Mouse (Mus musculus) stomach, embryonic 14.5 days (tissue): ENCODE data around the gene Draxin. TPM values are rescaled to one million over a fixed set of nuclear protein-coding genes. Genes with fewer than 3 reads are reported as not detected.
"Not testable (repeated sequence)": the region's sequence is repeated elsewhere in the genome, so short reads cannot be mapped to it uniquely, and the experiment has no call there.

Source experiments
- ATAC-seq: fragments of 200-750 bp; cut with Nextera tagmentation; 2 replicates; pipeline ENCODE4 v1.8.0; 2017; ENCODE audit warnings: low read depth, moderate TSS enrichment; ENCODE audit not compliant: insufficient number of reproducible peaks, insufficient read depth, low FRiP score
- H3K27ac ChIP-seq: fragments of 300-500 bp; sonication (generic); 2 replicates; pipeline ENCODE4 v1.5.1; 2014; ENCODE audit warnings: mild to moderate bottlenecking, low read length, moderate library complexity, mixed read lengths
- H3K27me3 ChIP-seq: fragments of 300-500 bp; sonication (generic); 2 replicates; pipeline ENCODE4 v1.6.1; 2014; ENCODE audit warnings: low read length, control low read depth, mixed read lengths; ENCODE audit not compliant: control insufficient read depth, insufficient read depth
- H3K36me3 ChIP-seq: fragments of 300-500 bp; sonication (generic); 2 replicates; pipeline ENCODE4 v1.6.1; 2014; ENCODE audit warnings: mild to moderate bottlenecking, control low read depth, low read length, moderate library complexity, mixed read lengths; ENCODE audit not compliant: control insufficient read depth, insufficient read depth
- H3K4me1 ChIP-seq: fragments of 300-500 bp; sonication (generic); 2 replicates; pipeline ENCODE4 v1.6.1; 2014; ENCODE audit warnings: low read length, control low read depth, mixed read lengths; ENCODE audit not compliant: control insufficient read depth, insufficient read depth
- H3K4me2 ChIP-seq: fragments of 300-500 bp; sonication (generic); replicated peaks from 2 replicates; pipeline ENCODE4 v1.6.1; 2014; ENCODE audit warnings: low read depth, low read length, control low read depth
- H3K4me3 ChIP-seq: fragments of 300-500 bp; sonication (generic); 2 replicates; pipeline ENCODE4 v1.5.1; 2014; ENCODE audit warnings: low read depth, low read length, control low read depth
- H3K9ac ChIP-seq: fragments of 300-500 bp; sonication (generic); replicated peaks from 2 replicates; pipeline ENCODE4 v1.6.1; 2014; ENCODE audit warnings: low read depth, mild to moderate bottlenecking, control low read depth, low read length, moderate library complexity, mixed read lengths
- H3K9me3 ChIP-seq: fragments of 300-500 bp; sonication (generic); 2 replicates; pipeline ENCODE4 v1.6.1; 2016; ENCODE audit warnings: low read depth, low read length, control low read depth; ENCODE audit not compliant: control insufficient read depth
- WGBS: fragments of 180-500 bp; shearing (Covaris S2); extraction: QIAGEN DNeasy Blood & Tissue Kit; methylation state at CpG from one replicate; pipeline ENCODE4 v1.1.7; 2014; 5-methylcytosine and 5-hydroxymethylcytosine counted together
- polyA plus RNA-seq: library from polyadenylated mRNA; unstranded; fragments of >200 nt; fragmentation: Nextera tagmentation; extraction: Ambion mirVana; gene quantifications from 2 replicates; pipeline ENCODE4 v1.2.1, GENCODE M21; 2014

The Draxin gene
- polyA plus RNA-seq = 0.07 and 0.20 TPM in 2 replicates

- peaks cover 5% of the 10 kb centered on the region; the same call in 1 of the 2 replicates for H3K4me1 ChIP-seq
- peak within 1 kb of the TSS; percentile 99 for H3K4me2 ChIP-seq
- peak within 1 kb of the TSS; percentile 61; the same call in 1 of the 2 replicates for H3K9ac ChIP-seq
- peaks cover 20% of the 10 kb centered on the region for H3K27me3 ChIP-seq
- under 1% methylated on average over 81 of the region's 87 CpGs for WGBS
- no peaks in the 10 kb centered on the region for H3K9me3 ChIP-seq
- peak within 1 kb of the TSS; percentile 67 for H3K4me3 ChIP-seq
- ATAC-seq = peak; percentile 94
- no peaks in the 10 kb centered on the region for H3K36me3 ChIP-seq
- H3K27ac ChIP-seq = peak within 1 kb of the TSS; percentile 11; the same call in 1 of the 2 replicates
Observed at GRCm38 (mm10) chr4:148130561-148131413, at the start of gene Draxin. Gene Draxin (minus strand): TSS chr4:148130698.

- no peak for ATAC-seq
- Histone ChIP-seq H3K4me3 (no peak overlapping the region), H3K9ac (no peak overlapping the region), H3K9me3 (no peaks in the 10 kb centered on the region), H3K27me3 (peaks cover 28% of the 10 kb centered on the region), H3K36me3 (no peaks in the 10 kb centered on the region), H3K4me1 (no peaks in the 10 kb centered on the region; the same call in 1 of the 2 replicates), H3K27ac (no peak overlapping the region), H3K4me2 (no peak overlapping the region)
Observed at GRCm38 (mm10) chr4:148177716-148178115, 47.2 kb upstream of the Draxin start.

GRCm38 (mm10) chr4:148176603-148177002, 46.1 kb upstream of the Draxin start:
- H3K27ac ChIP-seq, H3K36me3 ChIP-seq, H3K9ac ChIP-seq, H3K4me1 ChIP-seq, H3K4me2 ChIP-seq, H3K4me3 ChIP-seq, ATAC-seq, H3K9me3 ChIP-seq: not testable (repeated sequence)
- H3K27me3 ChIP-seq = peaks cover 37% of the 10 kb centered on the region
- 72% methylated on average over 5 of the region's 6 CpGs for WGBS

GRCm38 (mm10) chr4:148174495-148174862, 44.0 kb upstream of the Draxin start:
- Histone ChIP-seq H3K36me3 (no peaks in the 10 kb centered on the region), H3K9ac (no peak overlapping the region), H3K9me3 (no peaks in the 10 kb centered on the region), H3K27ac (no peak overlapping the region), H3K4me2 (no peak overlapping the region), H3K27me3 (peaks cover 42% of the 10 kb centered on the region), H3K4me1 (no peaks in the 10 kb centered on the region; the same call in 1 of the 2 replicates), H3K4me3 (no peak overlapping the region)
- WGBS = 19% methylated on average over 12 of the region's 12 CpGs
- ATAC-seq = no peak

- H3K36me3 ChIP-seq = no peaks in the 10 kb centered on the region
- WGBS = 2% methylated on average over 30 of the region's 30 CpGs
- ATAC-seq = no peak
- no peaks in the 10 kb centered on the region; the same call in 1 of the 2 replicates for H3K4me1 ChIP-seq
- no peak overlapping the region for H3K27ac ChIP-seq
- H3K4me3 ChIP-seq = no peak overlapping the region
- no peaks in the 10 kb centered on the region for H3K9me3 ChIP-seq
- H3K4me2 ChIP-seq = no peak overlapping the region
- no peak overlapping the region for H3K9ac ChIP-seq
- peaks cover 42% of the 10 kb centered on the region for H3K27me3 ChIP-seq
Observed at GRCm38 (mm10) chr4:148173811-148174494, 43.5 kb upstream of the Draxin start.

- Histone ChIP-seq H3K27me3 (peaks cover 47% of the 10 kb centered on the region), H3K9me3 (no peaks in the 10 kb centered on the region), H3K4me1 (no peaks in the 10 kb centered on the region; the same call in 1 of the 2 replicates), H3K4me2 (no peak overlapping the region), H3K9ac (no peak overlapping the region), H3K27ac (no peak overlapping the region), H3K4me3 (no peak overlapping the region), H3K36me3 (no peaks in the 10 kb centered on the region)
- no peak for ATAC-seq
- 36% methylated on average over 3 of the region's 3 CpGs for WGBS
Observed at GRCm38 (mm10) chr4:148171261-148171660, 40.8 kb upstream of the Draxin start.

- Histone ChIP-seq H3K27me3 (peaks cover 47% of the 10 kb centered on the region), H3K36me3 (no peaks in the 10 kb centered on the region), H3K4me2 (no peak overlapping the region), H3K4me3 (no peak overlapping the region), H3K4me1 (no peaks in the 10 kb centered on the region; the same call in 1 of the 2 replicates), H3K27ac (no peak overlapping the region), H3K9ac (no peak overlapping the region), H3K9me3 (no peaks in the 10 kb centered on the region)
- 3% methylated on average over 2 of the region's 2 CpGs for WGBS
- no peak for ATAC-seq
Observed at GRCm38 (mm10) chr4:148170842-148171241, 40.3 kb upstream of the Draxin start.

- no peaks in the 10 kb centered on the region for H3K36me3 ChIP-seq
- no peaks in the 10 kb centered on the region; the same call in 1 of the 2 replicates for H3K4me1 ChIP-seq
- H3K4me3 ChIP-seq = no peak overlapping the region
- H3K4me2 ChIP-seq = no peak overlapping the region
- peaks cover 50% of the 10 kb centered on the region for H3K27me3 ChIP-seq
- WGBS = 29% methylated on average over 15 of the region's 15 CpGs
- no peak overlapping the region for H3K9ac ChIP-seq
- H3K9me3 ChIP-seq = no peaks in the 10 kb centered on the region
- no peak overlapping the region for H3K27ac ChIP-seq
- ATAC-seq = no peak
Observed at GRCm38 (mm10) chr4:148169586-148169985, 39.1 kb upstream of the Draxin start.
